Mouse (Mus musculus) lung, adult 2 months (tissue): Measurements from ENCODE around the gene Ero1lb. TPM values are rescaled to one million over a fixed set of nuclear protein-coding genes. Genes with fewer than 3 reads are reported as not detected.

ENCODE experiments used
- DNase-seq: peaks from one replicate; pipeline ENCODE4 v3.0.0; 2022
- H3K4me1 ChIP-seq: fragments of 200-500 bp; 2 replicates; pipeline ENCODE4 v1.6.1; 2011; ENCODE audit warnings: low read length; ENCODE audit not compliant: control insufficient read depth, insufficient read depth
- H3K4me3 ChIP-seq: fragments of 200-500 bp; replicated peaks from 2 replicates; pipeline ENCODE3; 2011; ENCODE audit warnings: low read depth, mild to moderate bottlenecking, control low read depth, low read length; ENCODE audit errors: extremely low read depth
- CTCF ChIP-seq: fragments of 200-500 bp; IDR thresholded peaks from 2 replicates; pipeline ENCODE4 v1.5.1; 2011; ENCODE audit warnings: mild to moderate bottlenecking, low read length, control low read depth; ENCODE audit not compliant: insufficient read depth
- POLR2A ChIP-seq: fragments of 200-500 bp; IDR thresholded peaks from 2 replicates; pipeline ENCODE4 v1.6.1; 2011; ENCODE audit warnings: low read depth, mild to moderate bottlenecking, control low read depth, low read length, borderline replicate concordance; ENCODE audit errors: extremely low read depth
- WGBS: fragments of 180-500 bp; shearing (Covaris S2); methylation state at CpG from one replicate; pipeline ENCODE4 v1.1.7; 2018; 5-methylcytosine and 5-hydroxymethylcytosine counted together
- polyA plus RNA-seq: library from polyadenylated mRNA; depleted of rRNA; stranded (reverse); fragments of >200 nt; gene quantifications from 2 replicates; pipeline ENCODE4 v1.2.3, GENCODE M21; 2012; rRNA removed

Ero1lb gene
- polyA plus RNA-seq, result 4.1 and 5.3 TPM in 2 replicates

- TF ChIP-seq CTCF (no peak), POLR2A (peak; percentile 64; the same call in 1 of the 2 replicates)
- DNase-seq, result peak; percentile 99
- WGBS, result under 1% methylated on average over 73 of the region's 73 CpGs
- Histone ChIP-seq H3K4me1 (peaks cover 7% of the 10 kb centered on the region; the same call in 1 of the 2 replicates), H3K4me3 (peak within 1 kb of the TSS; percentile 69)
Observed at GRCm38 (mm10) chr13:12565621-12566390, at the start of gene Ero1lb. Ero1lb (plus strand) TSS chr13:12565874.

GRCm38 (mm10) chr13:12519371-12519770, 46.3 kb upstream of the Ero1lb start:
- no peak for TF ChIP-seq POLR2A
- no peak for TF ChIP-seq CTCF
- peak; percentile 12 for DNase-seq
- 5% methylated on average over 18 of the region's 18 CpGs for WGBS
- Histone ChIP-seq H3K4me1 (peaks cover 3% of the 10 kb centered on the region; the same call in 1 of the 2 replicates), H3K4me3 (peak overlapping the region; percentile 37)

GRCm38 (mm10) chr13:12519955-12520584, 45.6 kb upstream of the Ero1lb start, which contains the start of gene Edaradd:
Edaradd (minus strand) TSS chr13:12520438.
- DNase-seq, result peak; percentile 43
- Histone ChIP-seq H3K4me1 (peaks cover 3% of the 10 kb centered on the region; the same call in 1 of the 2 replicates), H3K4me3 (peak within 1 kb of the TSS; percentile 52)
- under 1% methylated on average over 35 of the region's 35 CpGs for WGBS
- TF ChIP-seq POLR2A (no peak), CTCF (peak; percentile 20; the same call in 1 of the 2 replicates)

- Histone ChIP-seq H3K4me3 (no peak overlapping the region), H3K4me1 (peaks cover 3% of the 10 kb centered on the region; the same call in 1 of the 2 replicates)
- no peak for DNase-seq
- TF ChIP-seq CTCF (no peak), POLR2A (no peak)
Observed at GRCm38 (mm10) chr13:12522346-12522745, 43.3 kb upstream of the Ero1lb start.

GRCm38 (mm10) chr13:12525678-12526077, 40.0 kb upstream of the Ero1lb start:
- 80% methylated on average over 4 of the region's 4 CpGs for WGBS
- Histone ChIP-seq H3K4me1 (no peaks in the 10 kb centered on the region), H3K4me3 (no peak overlapping the region)
- DNase-seq, result no peak
- TF ChIP-seq CTCF (no peak), POLR2A (no peak)

GRCm38 (mm10) chr13:12534628-12535027, 31.0 kb upstream of the Ero1lb start:
- WGBS, result 69% methylated on average over 3 of the region's 3 CpGs
- TF ChIP-seq CTCF (no peak), POLR2A (no peak)
- DNase-seq, result no peak
- no peak overlapping the region for H3K4me3 ChIP-seq
- H3K4me1 ChIP-seq, result no peaks in the 10 kb centered on the region

GRCm38 (mm10) chr13:12537971-12538370, 27.7 kb upstream of the Ero1lb start:
- peak; percentile 47 for DNase-seq
- TF ChIP-seq CTCF, result peak; percentile 50
- TF ChIP-seq POLR2A, result no peak
- Histone ChIP-seq H3K4me3 (no peak overlapping the region), H3K4me1 (no peaks in the 10 kb centered on the region)
- WGBS, result 65% methylated on average over 6 of the region's 6 CpGs

GRCm38 (mm10) chr13:12539716-12540115, 26.0 kb upstream of the Ero1lb start:
- TF ChIP-seq CTCF (no peak), POLR2A (no peak)
- no peak for DNase-seq
- Histone ChIP-seq H3K4me1 (no peaks in the 10 kb centered on the region), H3K4me3 (no peak overlapping the region)
- 47% methylated on average over 11 of the region's 11 CpGs for WGBS

GRCm38 (mm10) chr13:12540119-12540518, 25.6 kb upstream of the Ero1lb start:
- TF ChIP-seq CTCF, result no peak
- no peak for TF ChIP-seq POLR2A
- no peak overlapping the region for H3K4me3 ChIP-seq
- 62% methylated on average over 13 of the region's 13 CpGs for WGBS
- DNase-seq, result no peak
- H3K4me1 ChIP-seq, result no peaks in the 10 kb centered on the region
